Mouse (Mus musculus) heart, adult 2 months (tissue): ENCODE data around the gene 1700022I11Rik.

Experiments used
- EP300 ChIP-seq: fragments of 200-500 bp; IDR thresholded peaks from 2 replicates; pipeline ENCODE4 v1.6.1; 2011; ENCODE audit warnings: low read depth, low read length, control low read depth; ENCODE audit not compliant: insufficient read depth
- POLR2A ChIP-seq: fragments of 200-500 bp; IDR thresholded peaks from 2 replicates; pipeline ENCODE4 v1.6.1; 2011; ENCODE audit warnings: mild to moderate bottlenecking, low read depth, low read length, control low read depth; ENCODE audit not compliant: insufficient read depth

GRCm38 (mm10) chr4:42941396-42941795 lies 28.0 kb upstream of the 1700022I11Rik start:
- no peak for TF ChIP-seq EP300
- no peak for TF ChIP-seq POLR2A
